ENCODE assay signal across 8 mouse cellular contexts in the genomic region with DNA sequence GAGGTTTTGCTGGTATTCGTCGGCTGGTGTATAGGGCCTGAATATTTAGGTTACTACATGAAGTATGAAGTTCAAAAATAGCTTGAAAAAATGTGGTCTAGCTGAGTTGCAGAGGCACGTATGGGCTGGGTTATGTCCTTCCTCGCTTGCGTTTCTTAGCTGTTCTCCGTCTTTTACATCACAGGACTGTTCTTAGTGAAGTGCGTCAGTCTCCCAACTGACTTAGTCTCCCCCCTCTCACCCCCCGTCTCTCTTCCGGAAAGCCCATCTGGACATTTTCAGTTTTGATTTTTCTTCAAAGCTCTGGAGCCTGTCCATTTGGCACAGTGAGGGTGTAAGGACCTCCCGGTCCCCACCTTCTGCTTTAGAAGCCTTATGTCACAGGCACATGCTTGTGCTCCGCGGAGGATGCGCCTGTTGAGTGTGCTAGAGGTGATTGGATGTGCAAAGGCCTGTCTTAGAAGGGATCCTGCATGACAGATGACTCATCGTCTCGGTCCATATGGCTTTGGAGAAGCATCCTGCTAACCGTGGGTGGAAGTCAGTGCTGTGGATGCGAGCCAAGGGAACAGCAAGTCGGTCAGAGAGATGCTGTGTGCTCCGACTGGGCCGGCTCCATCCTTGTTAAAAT. TPM values are rescaled to one million over a fixed set of nuclear protein-coding genes. Genes with fewer than 3 reads are reported as not detected.
A peak's percentile ranks its signal among the peaks of the same experiment; 100 is the strongest.
DNase-seq lines count a peak whose midpoint lies in the region; ATAC-seq and TF ChIP-seq lines count a peak whose summit lies in the region.

No protein-coding gene starts in this region.

- no peak overlapping the region for H3K4me2 ChIP-seq in heart, embryonic 12.5 days

- no peak overlapping the region for H3K27ac ChIP-seq in heart, embryonic 12.5 days (ENCODE audit: poor library complexity, severe bottlenecking)
- H3K27ac ChIP-seq in cortical plate, adult 2 months (ENCODE audit: insufficient read depth, low read length): peak overlapping the region; percentile 63; the same call in 1 of the 2 replicates

- no peak for TF ChIP-seq POLR2A in cortical plate, adult 2 months (IDR thresholded peaks at IDR 0.05; ENCODE audit: extremely low read depth, insufficient read depth, low read length)

- H3K27me3 ChIP-seq in heart, embryonic 12.5 days (replicated peaks): no peaks in the 10 kb centered on the region

- H3K36me3 ChIP-seq in heart, embryonic 12.5 days: peaks cover 8% of the 10 kb centered on the region; the same call in 1 of the 2 replicates

- no peak for ATAC-seq in heart, embryonic 12.5 days (ENCODE audit: insufficient number of reproducible peaks, low FRiP score)

- no peak overlapping the region for H3K4me3 ChIP-seq in heart, embryonic 12.5 days
- no peak overlapping the region for H3K4me3 ChIP-seq in cortical plate, adult 2 months (ENCODE audit: insufficient read depth, low read length)

- H3K9me3 ChIP-seq in heart, embryonic 12.5 days (replicated peaks): no peaks in the 10 kb centered on the region

- H3K4me1 ChIP-seq in heart, embryonic 12.5 days (replicated peaks): peaks cover 34% of the 10 kb centered on the region
- peaks cover 5% of the 10 kb centered on the region for H3K4me1 ChIP-seq in cortical plate, adult 2 months (ENCODE audit: control insufficient read depth, insufficient read depth, low read length)

- no peak for TF ChIP-seq CTCF in cortical plate, adult 2 months (IDR thresholded peaks at IDR 0.05; ENCODE audit: extremely low read depth, insufficient read depth, low read length)

- H3K9ac ChIP-seq in heart, embryonic 12.5 days: no peak overlapping the region

- peak; percentile 96 for DNase-seq in heart, adult 11 months
- peak; percentile 86 for DNase-seq in layer of hippocampus, adult 11-12 months (ENCODE audit: low spot score)
- peak; percentile 61 for DNase-seq in lung, postnatal 10 days
- DNase-seq in testis, postnatal 14 days (ENCODE audit: low spot score): no peak
- no peak for DNase-seq in ovary, postnatal 36 days (ENCODE audit: low spot score)
- DNase-seq in c-Kit-positive CD71-positive TER-119-positive erythroid progenitor cells, embryonic 14.5 days (ENCODE audit: low spot score): no peak

- 80% methylated on average over 20 of the region's 20 CpGs for WGBS in heart, embryonic 12.5 days

RNA-seq across cellular contexts. Expression of a gene that starts 31.2 kb away (rescaled TPM):
- polyA plus RNA-seq in heart, embryonic 12.5 days (2016; fragmentation: Nextera tagmentation; extraction: Ambion mirVana): 30.1 and 32.6 TPM in 2 replicates
- 31.7 and 33.6 TPM in 2 replicates for polyA plus RNA-seq in cortical plate, adult 2 months (2012; rRNA removed)

RNA-seq across cellular contexts. Expression of a gene that starts 46.2 kb away (rescaled TPM):
- polyA plus RNA-seq in heart, embryonic 12.5 days (2016; fragmentation: Nextera tagmentation; extraction: Ambion mirVana): 0.26 and 0.45 TPM in 2 replicates
- polyA plus RNA-seq in cortical plate, adult 2 months (2012; rRNA removed): 144 and 145 TPM in 2 replicates

Comparison
In these comparisons a context has a peak if more than half of its experiments do, and no peak if none do; other contexts are left out.
1. DNase-seq: peak in heart, adult 11 months (single experiment), layer of hippocampus, adult 11-12 months (single experiment) and lung, postnatal 10 days (single experiment); none in testis, postnatal 14 days (single experiment), ovary, postnatal 36 days (single experiment) and c-Kit-positive CD71-positive TER-119-positive erythroid progenitor cells, embryonic 14.5 days (single experiment).
2. RNA of a gene that starts 46.2 kb away (polyA plus RNA-seq): 144 to 145 TPM in cortical plate, adult 2 months; 0.26 to 0.45 TPM in heart, embryonic 12.5 days; every median in the first group is over 100 times any median in the second.